Mouse (Mus musculus): ENCODE results near the gene Ccdc28b.

Ccdc28b gene

GRCm38 (mm10) chr4:129620419-129621282 lies 3.1 kb downstream of the Ccdc28b start:
- Histone ChIP-seq H3K4me1 (replicated peaks; ENCODE audit: low read depth, low read length) (peaks cover 74% of the 10 kb centered on the region), H3K27me3 (ENCODE audit: insufficient read depth, low read length) (no peaks in the 10 kb centered on the region), H3K4me3 (replicated peaks; ENCODE audit: low read length) (no peak overlapping the region), H3K36me3 (ENCODE audit: insufficient read depth, low read length) (peaks cover 27% of the 10 kb centered on the region), H3K9me3 (ENCODE audit: low read length) (no peaks in the 10 kb centered on the region)
- TF ChIP-seq NANOG (IDR thresholded peaks at IDR 0.05; ENCODE audit: borderline replicate concordance, low read length): no peak
- TF ChIP-seq CTCF (conservative IDR thresholded peaks at IDR 0.05; ENCODE audit: low read length): no peak
- TF ChIP-seq POU5F1 (IDR thresholded peaks at IDR 0.05; ENCODE audit: borderline replicate concordance, low read length): no peak

- H3K27me3 ChIP-seq (ENCODE audit: insufficient read depth, low read length): no peaks in the 10 kb centered on the region
- peaks cover 64% of the 10 kb centered on the region for H3K4me1 ChIP-seq (replicated peaks; ENCODE audit: low read depth, low read length)
- peaks cover 22% of the 10 kb centered on the region for H3K36me3 ChIP-seq (ENCODE audit: insufficient read depth, low read length)
- peak within 1 kb of the TSS; percentile 84 for H3K4me3 ChIP-seq (replicated peaks; ENCODE audit: low read length)
- no peak for TF ChIP-seq CTCF (conservative IDR thresholded peaks at IDR 0.05; ENCODE audit: low read length)
- TF ChIP-seq POU5F1 (IDR thresholded peaks at IDR 0.05; ENCODE audit: borderline replicate concordance, low read length): no peak
- TF ChIP-seq NANOG (IDR thresholded peaks at IDR 0.05; ENCODE audit: borderline replicate concordance, low read length): no peak
- no peaks in the 10 kb centered on the region for H3K9me3 ChIP-seq (ENCODE audit: low read length)
These were observed 4.7 kb downstream of the Ccdc28b start, which contains the start of gene Iqcc for GRCm38 (mm10) chr4:129618786-129619691. Gene Iqcc, minus strand, starts transcription at chr4:129619099.

DNA sequence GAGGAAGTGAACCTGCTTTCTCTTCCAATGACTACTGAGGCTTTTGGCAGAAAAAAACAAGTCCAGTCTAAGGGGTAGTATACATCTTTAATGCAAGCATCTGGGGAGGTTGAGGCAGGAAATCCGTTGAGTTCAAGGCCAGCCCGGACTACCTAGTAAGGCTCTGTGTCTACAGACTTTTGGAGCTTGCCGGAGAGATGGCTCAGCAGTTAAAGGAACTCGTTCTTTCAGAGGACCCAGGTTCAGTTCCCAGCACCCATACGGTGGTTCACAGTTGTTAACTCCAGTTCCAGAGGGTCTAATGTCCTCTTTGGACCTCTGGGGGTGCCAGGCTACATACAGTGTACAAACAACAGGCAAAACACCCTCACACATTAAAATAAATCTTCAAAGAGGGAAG lies 5.7 kb downstream of the Ccdc28b start:
- TF ChIP-seq CTCF (conservative IDR thresholded peaks at IDR 0.05; ENCODE audit: low read length): no peak
- TF ChIP-seq POU5F1 (IDR thresholded peaks at IDR 0.05; ENCODE audit: borderline replicate concordance, low read length): no peak
- TF ChIP-seq NANOG (IDR thresholded peaks at IDR 0.05; ENCODE audit: borderline replicate concordance, low read length): no peak
- H3K36me3 ChIP-seq (ENCODE audit: insufficient read depth, low read length): peaks cover 22% of the 10 kb centered on the region
- H3K4me3 ChIP-seq (replicated peaks; ENCODE audit: low read length): peak overlapping the region; percentile 84
- H3K9me3 ChIP-seq (ENCODE audit: low read length): no peaks in the 10 kb centered on the region
- H3K4me1 ChIP-seq (replicated peaks; ENCODE audit: low read depth, low read length): peaks cover 65% of the 10 kb centered on the region
- no peaks in the 10 kb centered on the region for H3K27me3 ChIP-seq (ENCODE audit: insufficient read depth, low read length)

- TF ChIP-seq CTCF (conservative IDR thresholded peaks at IDR 0.05; ENCODE audit: low read length): no peak
- no peak for TF ChIP-seq POU5F1 (IDR thresholded peaks at IDR 0.05; ENCODE audit: borderline replicate concordance, low read length)
- no peak for TF ChIP-seq NANOG (IDR thresholded peaks at IDR 0.05; ENCODE audit: borderline replicate concordance, low read length)
- H3K4me3 ChIP-seq (replicated peaks; ENCODE audit: low read length): peak overlapping the region; percentile 84; the same call in 1 of the 2 replicates
These were observed 6.6 kb downstream of the Ccdc28b start for GRCm38 (mm10) chr4:129617121-129617641.

DNA sequence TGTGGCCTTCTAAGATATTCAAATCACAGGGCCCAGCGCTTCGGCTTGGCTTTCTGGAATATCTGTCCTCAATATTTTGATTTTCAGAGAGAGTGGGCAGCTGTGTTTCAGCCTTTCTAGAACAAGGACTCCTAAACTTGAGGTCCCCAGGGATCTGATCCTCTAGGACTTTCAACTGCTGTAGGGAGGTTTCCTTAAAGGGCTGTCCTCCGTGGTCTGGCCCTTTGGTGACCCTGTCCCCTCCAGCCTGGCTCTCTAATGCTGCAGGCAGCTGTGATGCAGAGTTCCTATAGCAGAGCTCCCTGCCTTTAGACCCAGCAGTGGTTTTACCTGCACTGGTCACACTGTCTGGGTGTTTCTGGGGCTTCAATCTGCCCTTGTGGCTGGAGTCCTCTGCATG lies 7.1 kb downstream of the Ccdc28b start:
- Histone ChIP-seq H3K4me3 (replicated peaks; ENCODE audit: low read length) (no peak overlapping the region), H3K36me3 (ENCODE audit: insufficient read depth, low read length) (peaks cover 22% of the 10 kb centered on the region), H3K9me3 (ENCODE audit: low read length) (no peaks in the 10 kb centered on the region), H3K4me1 (replicated peaks; ENCODE audit: low read depth, low read length) (peaks cover 56% of the 10 kb centered on the region), H3K27me3 (ENCODE audit: insufficient read depth, low read length) (no peaks in the 10 kb centered on the region)
- TF ChIP-seq POU5F1 (IDR thresholded peaks at IDR 0.05; ENCODE audit: borderline replicate concordance, low read length): no peak
- TF ChIP-seq NANOG (IDR thresholded peaks at IDR 0.05; ENCODE audit: borderline replicate concordance, low read length): no peak
- no peak for TF ChIP-seq CTCF (conservative IDR thresholded peaks at IDR 0.05; ENCODE audit: low read length)

More at GRCm38 (mm10) chr4:129617121-129617641, 6.6 kb downstream of the Ccdc28b start:
- H3K36me3 ChIP-seq (ENCODE audit: insufficient read depth, low read length): peaks cover 22% of the 10 kb centered on the region
- no peaks in the 10 kb centered on the region for H3K9me3 ChIP-seq (ENCODE audit: low read length)
- peaks cover 59% of the 10 kb centered on the region for H3K4me1 ChIP-seq (replicated peaks; ENCODE audit: low read depth, low read length)
- no peaks in the 10 kb centered on the region for H3K27me3 ChIP-seq (ENCODE audit: insufficient read depth, low read length)

GRCm38 (mm10) chr4:129615801-129616290 lies 7.9 kb downstream of the Ccdc28b start:
- Histone ChIP-seq H3K27me3 (ENCODE audit: insufficient read depth, low read length) (no peaks in the 10 kb centered on the region), H3K36me3 (ENCODE audit: insufficient read depth, low read length) (peaks cover 22% of the 10 kb centered on the region), H3K4me1 (replicated peaks; ENCODE audit: low read depth, low read length) (peaks cover 56% of the 10 kb centered on the region), H3K4me3 (replicated peaks; ENCODE audit: low read length) (no peak overlapping the region), H3K9me3 (ENCODE audit: low read length) (no peaks in the 10 kb centered on the region)
- TF ChIP-seq NANOG (IDR thresholded peaks at IDR 0.05; ENCODE audit: borderline replicate concordance, low read length) (no peak), POU5F1 (IDR thresholded peaks at IDR 0.05; ENCODE audit: borderline replicate concordance, low read length) (no peak), CTCF (conservative IDR thresholded peaks at IDR 0.05; ENCODE audit: low read length) (no peak)

- Histone ChIP-seq H3K27me3 (ENCODE audit: insufficient read depth, low read length) (no peaks in the 10 kb centered on the region), H3K36me3 (ENCODE audit: insufficient read depth, low read length) (peaks cover 30% of the 10 kb centered on the region), H3K4me3 (replicated peaks; ENCODE audit: low read length) (no peak within 1 kb of the TSS), H3K9me3 (ENCODE audit: low read length) (no peaks in the 10 kb centered on the region), H3K4me1 (replicated peaks; ENCODE audit: low read depth, low read length) (peaks cover 61% of the 10 kb centered on the region)
- TF ChIP-seq NANOG (IDR thresholded peaks at IDR 0.05; ENCODE audit: borderline replicate concordance, low read length) (no peak), CTCF (conservative IDR thresholded peaks at IDR 0.05; ENCODE audit: low read length) (no peak), POU5F1 (IDR thresholded peaks at IDR 0.05; ENCODE audit: borderline replicate concordance, low read length) (no peak)
These were observed 9.7 kb downstream of the Ccdc28b start, which contains the start of gene Dcdc2b for GRCm38 (mm10) chr4:129614093-129614492. Gene Dcdc2b, minus strand, starts transcription at chr4:129614257.
